Mouse (Mus musculus): Measurements from ENCODE around the gene Luc7l3. TPM values are rescaled to one million over a fixed set of nuclear protein-coding genes. Genes with fewer than 3 reads are reported as not detected.

The Luc7l3 gene
- total and polyA plus RNA-seq, 3 experiments: 47.3 to 90.5 (median 54.7) TPM

GRCm38 (mm10) chr11:94323271-94323925, 1.6 kb upstream of the Luc7l3 start:
- H3K27ac ChIP-seq (ENCODE audit: control insufficient read depth, low read depth, low read length): no peak overlapping the region
- DNase-seq (ENCODE audit: low read depth, low spot score): no peak
- peaks cover 16 to 20% of the 10 kb centered on the region in 2 experiments for H3K4me1 ChIP-seq (ENCODE audit: control insufficient read depth in 1 of 2, insufficient read depth in 2 of 2, low read length in 2 of 2)
- H3K79me2 ChIP-seq (ENCODE audit: control insufficient read depth, insufficient read depth, low read length, poor library complexity): peaks cover 39% of the 10 kb centered on the region
- H3K9ac ChIP-seq (ENCODE audit: control insufficient read depth, low read depth, low read length, poor library complexity, severe bottlenecking): no peak overlapping the region
- no peaks in the 10 kb centered on the region for H3K27me3 ChIP-seq (ENCODE audit: control insufficient read depth in 1 of 2, insufficient read depth in 2 of 2, low read length in 2 of 2)
- H3K36me3 ChIP-seq (ENCODE audit: control insufficient read depth in 1 of 2, insufficient read depth in 2 of 2, low read length in 2 of 2): peaks cover 12 to 31% of the 10 kb centered on the region in 2 experiments
- no peak overlapping the region for H3K4me3 ChIP-seq (ENCODE audit: control insufficient read depth in 1 of 2, insufficient read depth in 1 of 2, low read depth in 2 of 2, low read length in 2 of 2)
- H3K9me3 ChIP-seq (replicated peaks; ENCODE audit: insufficient read depth, low read length): no peaks in the 10 kb centered on the region
- no peak for TF ChIP-seq TBP (IDR thresholded peaks at IDR 0.05; ENCODE audit: low read depth, low read length)
- TF ChIP-seq MYC (IDR thresholded peaks at IDR 0.05; ENCODE audit: low read depth, low read length): no peak
- TF ChIP-seq SIN3A (IDR thresholded peaks at IDR 0.05; ENCODE audit: low read length): no peak
- no peak for TF ChIP-seq HCFC1 (IDR thresholded peaks at IDR 0.05; ENCODE audit: low read depth, low read length)
- no peak for TF ChIP-seq MYB (IDR thresholded peaks at IDR 0.05; ENCODE audit: low read depth, low read length)
- no peak for TF ChIP-seq E2F4 (IDR thresholded peaks at IDR 0.05; ENCODE audit: borderline replicate concordance, low read depth, low read length)
- no peak for TF ChIP-seq USF1 (IDR thresholded peaks at IDR 0.05; ENCODE audit: low read depth, low read length)
- TF ChIP-seq NELFE (IDR thresholded peaks at IDR 0.05; ENCODE audit: low read depth, low read length): no peak
- TF ChIP-seq POLR2AphosphoS2 (IDR thresholded peaks at IDR 0.05; ENCODE audit: low read length): no peak
- TF ChIP-seq ETS1 (IDR thresholded peaks at IDR 0.05; ENCODE audit: low read depth, low read length): no peak
- TF ChIP-seq CHD1 (IDR thresholded peaks at IDR 0.05; ENCODE audit: low read depth, low read length): no peak
- TF ChIP-seq EP300 (IDR thresholded peaks at IDR 0.05; ENCODE audit: low read depth in 1 of 2, low read length in 2 of 2): no peak
- no peak for TF ChIP-seq ZNF384 (IDR thresholded peaks at IDR 0.05; ENCODE audit: low read depth, low read length)
- TF ChIP-seq USF2 (IDR thresholded peaks at IDR 0.05; ENCODE audit: borderline replicate concordance in 1 of 2, insufficient read depth in 1 of 2, low read depth in 1 of 2, low read length in 2 of 2): no peak
- no peak for TF ChIP-seq GABPA (IDR thresholded peaks at IDR 0.05; ENCODE audit: low read depth, low read length)
- TF ChIP-seq MAFK (IDR thresholded peaks at IDR 0.05; ENCODE audit: borderline replicate concordance, low read depth, low read length): no peak
- no peak for TF ChIP-seq ELF1 (IDR thresholded peaks at IDR 0.05; ENCODE audit: low read depth, low read length)
- TF ChIP-seq ZMIZ1 (IDR thresholded peaks at IDR 0.05; ENCODE audit: low read depth, low read length): no peak

DNA sequence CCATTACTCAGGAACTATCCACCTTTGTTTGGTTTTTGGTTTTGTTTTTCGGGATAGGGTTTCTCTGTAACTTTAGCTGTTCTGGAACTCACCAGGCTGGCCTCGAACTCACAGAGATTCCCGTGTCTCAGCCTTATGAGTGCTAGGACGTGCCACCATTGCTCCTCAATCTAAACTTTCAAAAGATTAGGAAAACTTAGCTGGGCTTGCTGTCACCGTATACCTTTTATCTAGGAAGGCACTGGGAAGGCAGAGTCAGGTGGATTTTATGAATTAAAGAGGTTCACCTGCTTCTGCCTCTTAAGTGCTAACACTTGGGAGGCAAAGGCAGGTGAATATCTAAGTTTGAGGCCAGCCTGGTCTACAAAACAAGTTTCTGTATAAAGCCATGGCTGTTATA, 848 bp upstream of the Luc7l3 start:
- no peaks in the 10 kb centered on the region for H3K27me3 ChIP-seq (ENCODE audit: control insufficient read depth in 1 of 2, insufficient read depth in 2 of 2, low read length in 2 of 2)
- peaks cover 23 to 25% of the 10 kb centered on the region in 2 experiments for H3K4me1 ChIP-seq (ENCODE audit: control insufficient read depth in 1 of 2, insufficient read depth in 2 of 2, low read length in 2 of 2)
- H3K9me3 ChIP-seq (replicated peaks; ENCODE audit: insufficient read depth, low read length): no peaks in the 10 kb centered on the region
- H3K4me3 ChIP-seq (ENCODE audit: control insufficient read depth in 1 of 2, insufficient read depth in 1 of 2, low read depth in 2 of 2, low read length in 2 of 2): peak overlapping the region; percentile 81 to 99
- H3K27ac ChIP-seq (ENCODE audit: control insufficient read depth, low read depth, low read length): peak overlapping the region; percentile 91
- peak overlapping the region; percentile 89 for H3K9ac ChIP-seq (ENCODE audit: control insufficient read depth, low read depth, low read length, poor library complexity, severe bottlenecking)
- peaks cover 14 to 39% of the 10 kb centered on the region in 2 experiments for H3K36me3 ChIP-seq (ENCODE audit: control insufficient read depth in 1 of 2, insufficient read depth in 2 of 2, low read length in 2 of 2)
- DNase-seq (ENCODE audit: low read depth, low spot score): peak; percentile 59
- H3K79me2 ChIP-seq (ENCODE audit: control insufficient read depth, insufficient read depth, low read length, poor library complexity): peaks cover 45% of the 10 kb centered on the region
- TF ChIP-seq MYB (IDR thresholded peaks at IDR 0.05; ENCODE audit: low read depth, low read length) (no peak), EP300 (IDR thresholded peaks at IDR 0.05; ENCODE audit: low read depth in 1 of 2, low read length in 2 of 2) (no peak), ZMIZ1 (IDR thresholded peaks at IDR 0.05; ENCODE audit: low read depth, low read length) (no peak), JUND (IDR thresholded peaks at IDR 0.05; ENCODE audit: low read depth, low read length) (no peak), USF2 (IDR thresholded peaks at IDR 0.05; ENCODE audit: borderline replicate concordance in 1 of 2, insufficient read depth in 1 of 2, low read depth in 1 of 2, low read length in 2 of 2) (no peak), POLR2AphosphoS5 (IDR thresholded peaks at IDR 0.05; ENCODE audit: borderline replicate concordance, low read depth, low read length) (no peak), HCFC1 (IDR thresholded peaks at IDR 0.05; ENCODE audit: low read depth, low read length) (no peak), MAZ (IDR thresholded peaks at IDR 0.05; ENCODE audit: low read depth, low read length) (no peak), CHD2 (IDR thresholded peaks at IDR 0.05; ENCODE audit: low read length) (no peak), E2F4 (IDR thresholded peaks at IDR 0.05; ENCODE audit: borderline replicate concordance, low read depth, low read length) (no peak), MXI1 (IDR thresholded peaks at IDR 0.05; ENCODE audit: low read depth, low read length) (no peak), GABPA (IDR thresholded peaks at IDR 0.05; ENCODE audit: low read depth, low read length) (no peak), ZNF384 (IDR thresholded peaks at IDR 0.05; ENCODE audit: low read depth, low read length) (no peak), ZC3H11A (IDR thresholded peaks at IDR 0.05; ENCODE audit: low read depth, low read length) (no peak), KAT2A (conservative IDR thresholded peaks at IDR 0.05; ENCODE audit: low read depth, low read length) (no peak), TBP (IDR thresholded peaks at IDR 0.05; ENCODE audit: low read depth, low read length) (no peak), NELFE (IDR thresholded peaks at IDR 0.05; ENCODE audit: low read depth, low read length) (no peak), MYC (IDR thresholded peaks at IDR 0.05; ENCODE audit: low read depth, low read length) (no peak)

Data from MEL (cell line).